Mouse (Mus musculus): ENCODE measurements around the gene Galnt17. TPM values are rescaled to one million over a fixed set of nuclear protein-coding genes. Genes with fewer than 3 reads are reported as not detected.

The Galnt17 gene
- polyA plus RNA-seq, 1 experiment from 2014 or later: 3.6 TPM

GRCm38 (mm10) chr5:131305223-131305622, 3.1 kb downstream of the Galnt17 start:
- peaks cover 3% of the 10 kb centered on the region; the same call in 1 of the 2 replicates for H3K4me1 ChIP-seq (ENCODE audit: control insufficient read depth, insufficient read depth, low read length)
- DNase-seq (ENCODE audit: low spot score) (peak; percentile 28), ATAC-seq (no peak)
- peaks cover 9% of the 10 kb centered on the region for H3K27me3 ChIP-seq (replicated peaks; ENCODE audit: control insufficient read depth, insufficient read depth, low read length)
- no peaks in the 10 kb centered on the region for H3K36me3 ChIP-seq (ENCODE audit: control insufficient read depth, insufficient read depth, low read length)
- peak overlapping the region; percentile 70 for H3K4me3 ChIP-seq (ENCODE audit: low read depth, low read length)
- peak overlapping the region; percentile 88 for H3K4me2 ChIP-seq (ENCODE audit: low read length)
- no peak overlapping the region for H3K27ac ChIP-seq (ENCODE audit: low read depth, low read length)
- no peaks in the 10 kb centered on the region for H3K9me3 ChIP-seq (replicated peaks; ENCODE audit: control insufficient read depth, low read length)
- no peak overlapping the region for H3K9ac ChIP-seq (ENCODE audit: low read length)
- WGBS: 60% methylated on average over 5 of the region's 5 CpGs

- no peak overlapping the region for H3K27ac ChIP-seq (ENCODE audit: low read depth, low read length)
- peaks cover 7% of the 10 kb centered on the region for H3K27me3 ChIP-seq (replicated peaks; ENCODE audit: control insufficient read depth, insufficient read depth, low read length)
- ATAC-seq (no peak), DNase-seq (ENCODE audit: low spot score) (no peak)
- no peaks in the 10 kb centered on the region for H3K36me3 ChIP-seq (ENCODE audit: control insufficient read depth, insufficient read depth, low read length)
- H3K9ac ChIP-seq (ENCODE audit: low read length): no peak overlapping the region
- no peak overlapping the region for H3K4me2 ChIP-seq (ENCODE audit: low read length)
- H3K9me3 ChIP-seq (replicated peaks; ENCODE audit: control insufficient read depth, low read length): no peaks in the 10 kb centered on the region
- peaks cover 3% of the 10 kb centered on the region; the same call in 1 of the 2 replicates for H3K4me1 ChIP-seq (ENCODE audit: control insufficient read depth, insufficient read depth, low read length)
- H3K4me3 ChIP-seq (ENCODE audit: low read depth, low read length): no peak overlapping the region
- 90% methylated on average over 3 of the region's 3 CpGs for WGBS
Observed at GRCm38 (mm10) chr5:131301526-131301925, 6.8 kb downstream of the Galnt17 start.

- ATAC-seq (peak; percentile 54; the same call in 1 of the 2 replicates), DNase-seq (ENCODE audit: low spot score) (peak; percentile 48)
Observed at GRCm38 (mm10) chr5:131293726-131294449, 14.4 kb downstream of the Galnt17 start.

GRCm38 (mm10) chr5:131287091-131287490, 21.2 kb downstream of the Galnt17 start:
- no peak for ATAC-seq

More at GRCm38 (mm10) chr5:131293726-131294449, 14.4 kb downstream of the Galnt17 start:
- Histone ChIP-seq H3K9ac (ENCODE audit: low read length) (no peak overlapping the region), H3K27ac (ENCODE audit: low read depth, low read length) (no peak overlapping the region), H3K4me3 (ENCODE audit: low read depth, low read length) (no peak overlapping the region), H3K4me1 (ENCODE audit: control insufficient read depth, insufficient read depth, low read length) (no peaks in the 10 kb centered on the region), H3K4me2 (ENCODE audit: low read length) (no peak overlapping the region), H3K36me3 (ENCODE audit: control insufficient read depth, insufficient read depth, low read length) (no peaks in the 10 kb centered on the region), H3K9me3 (replicated peaks; ENCODE audit: control insufficient read depth, low read length) (no peaks in the 10 kb centered on the region), H3K27me3 (replicated peaks; ENCODE audit: control insufficient read depth, insufficient read depth, low read length) (no peaks in the 10 kb centered on the region)
- 69% methylated on average over 16 of the region's 16 CpGs for WGBS

GRCm38 (mm10) chr5:131286680-131287079, 21.6 kb downstream of the Galnt17 start:
- no peak overlapping the region for H3K4me2 ChIP-seq (ENCODE audit: low read length)

More at GRCm38 (mm10) chr5:131287091-131287490, 21.2 kb downstream of the Galnt17 start:
- H3K36me3 ChIP-seq (ENCODE audit: control insufficient read depth, insufficient read depth, low read length): no peaks in the 10 kb centered on the region
- H3K9ac ChIP-seq (ENCODE audit: low read length): no peak overlapping the region
- no peaks in the 10 kb centered on the region for H3K27me3 ChIP-seq (replicated peaks; ENCODE audit: control insufficient read depth, insufficient read depth, low read length)
- DNase-seq (ENCODE audit: low spot score): no peak
- no peak overlapping the region for H3K4me2 ChIP-seq (ENCODE audit: low read length)
- H3K27ac ChIP-seq (ENCODE audit: low read depth, low read length): no peak overlapping the region
- no peak overlapping the region for H3K4me3 ChIP-seq (ENCODE audit: low read depth, low read length)
- H3K9me3 ChIP-seq (replicated peaks; ENCODE audit: control insufficient read depth, low read length): no peaks in the 10 kb centered on the region
- WGBS: 90% methylated on average over 6 of the region's 6 CpGs
- no peaks in the 10 kb centered on the region for H3K4me1 ChIP-seq (ENCODE audit: control insufficient read depth, insufficient read depth, low read length)

GRCm38 (mm10) chr5:131280349-131280748, 27.9 kb downstream of the Galnt17 start:
- ATAC-seq (no peak), DNase-seq (ENCODE audit: low spot score) (peak; percentile 33)
- 43% methylated on average over 2 of the region's 2 CpGs for WGBS
- H3K36me3 ChIP-seq (ENCODE audit: control insufficient read depth, insufficient read depth, low read length): no peaks in the 10 kb centered on the region
- H3K4me1 ChIP-seq (ENCODE audit: control insufficient read depth, insufficient read depth, low read length): peaks cover 3% of the 10 kb centered on the region; the same call in 1 of the 2 replicates
- H3K27me3 ChIP-seq (replicated peaks; ENCODE audit: control insufficient read depth, insufficient read depth, low read length): no peaks in the 10 kb centered on the region
- no peak overlapping the region for H3K9ac ChIP-seq (ENCODE audit: low read length)
- no peak overlapping the region for H3K4me3 ChIP-seq (ENCODE audit: low read depth, low read length)
- no peaks in the 10 kb centered on the region for H3K9me3 ChIP-seq (replicated peaks; ENCODE audit: control insufficient read depth, low read length)
- H3K27ac ChIP-seq (ENCODE audit: low read depth, low read length): no peak overlapping the region
- no peak overlapping the region for H3K4me2 ChIP-seq (ENCODE audit: low read length)

More at GRCm38 (mm10) chr5:131286680-131287079, 21.6 kb downstream of the Galnt17 start:
- DNase-seq (ENCODE audit: low spot score): no peak
- ATAC-seq: no peak
- WGBS: 98% methylated on average over 2 of the region's 2 CpGs
- no peaks in the 10 kb centered on the region for H3K9me3 ChIP-seq (replicated peaks; ENCODE audit: control insufficient read depth, low read length)
- H3K36me3 ChIP-seq (ENCODE audit: control insufficient read depth, insufficient read depth, low read length): no peaks in the 10 kb centered on the region
- H3K4me3 ChIP-seq (ENCODE audit: low read depth, low read length): no peak overlapping the region
- no peak overlapping the region for H3K9ac ChIP-seq (ENCODE audit: low read length)
- H3K4me1 ChIP-seq (ENCODE audit: control insufficient read depth, insufficient read depth, low read length): no peaks in the 10 kb centered on the region
- H3K27ac ChIP-seq (ENCODE audit: low read depth, low read length): no peak overlapping the region
- H3K27me3 ChIP-seq (replicated peaks; ENCODE audit: control insufficient read depth, insufficient read depth, low read length): no peaks in the 10 kb centered on the region

- H3K9me3 ChIP-seq (replicated peaks; ENCODE audit: control insufficient read depth, low read length): no peaks in the 10 kb centered on the region
- 85% methylated on average over 10 of the region's 10 CpGs for WGBS
- H3K9ac ChIP-seq (ENCODE audit: low read length): no peak overlapping the region
- no peaks in the 10 kb centered on the region for H3K27me3 ChIP-seq (replicated peaks; ENCODE audit: control insufficient read depth, insufficient read depth, low read length)
- H3K4me2 ChIP-seq (ENCODE audit: low read length): no peak overlapping the region
- no peaks in the 10 kb centered on the region for H3K36me3 ChIP-seq (ENCODE audit: control insufficient read depth, insufficient read depth, low read length)
- no peak overlapping the region for H3K4me3 ChIP-seq (ENCODE audit: low read depth, low read length)
- peaks cover 3% of the 10 kb centered on the region; the same call in 1 of the 2 replicates for H3K4me1 ChIP-seq (ENCODE audit: control insufficient read depth, insufficient read depth, low read length)
- no peak overlapping the region for H3K27ac ChIP-seq (ENCODE audit: low read depth, low read length)
- no peak for DNase-seq (ENCODE audit: low spot score)
- ATAC-seq: no peak
Observed at GRCm38 (mm10) chr5:131279286-131279685, 29.0 kb downstream of the Galnt17 start.

GRCm38 (mm10) chr5:131277227-131277626, 31.1 kb downstream of the Galnt17 start:
- H3K4me1 ChIP-seq (ENCODE audit: control insufficient read depth, insufficient read depth, low read length): peaks cover 3% of the 10 kb centered on the region; the same call in 1 of the 2 replicates
- no peak overlapping the region for H3K9ac ChIP-seq (ENCODE audit: low read length)
- H3K27me3 ChIP-seq (replicated peaks; ENCODE audit: control insufficient read depth, insufficient read depth, low read length): no peaks in the 10 kb centered on the region
- 40% methylated on average over 7 of the region's 7 CpGs for WGBS
- H3K9me3 ChIP-seq (replicated peaks; ENCODE audit: control insufficient read depth, low read length): no peaks in the 10 kb centered on the region
- peak; percentile 73 for DNase-seq (ENCODE audit: low spot score)
- no peak for ATAC-seq
- no peak overlapping the region for H3K4me3 ChIP-seq (ENCODE audit: low read depth, low read length)
- no peak overlapping the region for H3K4me2 ChIP-seq (ENCODE audit: low read length)
- H3K36me3 ChIP-seq (ENCODE audit: control insufficient read depth, insufficient read depth, low read length): no peaks in the 10 kb centered on the region
- H3K27ac ChIP-seq (ENCODE audit: low read depth, low read length): no peak overlapping the region

- ATAC-seq (no peak), DNase-seq (ENCODE audit: low spot score) (no peak)
- no peaks in the 10 kb centered on the region for H3K36me3 ChIP-seq (ENCODE audit: control insufficient read depth, insufficient read depth, low read length)
- H3K9ac ChIP-seq (ENCODE audit: low read length): no peak overlapping the region
- WGBS: 76% methylated on average over 2 of the region's 2 CpGs
- H3K4me2 ChIP-seq (ENCODE audit: low read length): no peak overlapping the region
- no peak overlapping the region for H3K4me3 ChIP-seq (ENCODE audit: low read depth, low read length)
- H3K27me3 ChIP-seq (replicated peaks; ENCODE audit: control insufficient read depth, insufficient read depth, low read length): no peaks in the 10 kb centered on the region
- H3K9me3 ChIP-seq (replicated peaks; ENCODE audit: control insufficient read depth, low read length): no peaks in the 10 kb centered on the region
- H3K4me1 ChIP-seq (ENCODE audit: control insufficient read depth, insufficient read depth, low read length): no peaks in the 10 kb centered on the region
- H3K27ac ChIP-seq (ENCODE audit: low read depth, low read length): no peak overlapping the region
Observed at GRCm38 (mm10) chr5:131266291-131266690, 42.0 kb downstream of the Galnt17 start.
